Mouse (Mus musculus): ENCODE measurements around the gene Gm17078. TPM values are rescaled to one million over a fixed set of nuclear protein-coding genes. Genes with fewer than 3 reads are reported as not detected.

Gene Gm17078
- not detected in 2 replicates for total RNA-seq (2023)

GRCm38 (mm10) chr14:51611210-51611609 lies at the start of gene Gm17078:
Gene Gm17078 (minus strand): TSS chr14:51611310.

GRCm38 (mm10) chr14:51635566-51635965 lies 24.5 kb upstream of the Gm17078 start, which contains the start of gene Gm4181:
Gene Gm4181 (minus strand): TSS chr14:51635666.

GRCm38 (mm10) chr14:51592039-51592438 lies 19.1 kb downstream of the Gm17078 start, which contains the start of gene Gm17174:
Gene Gm17174 (minus strand): TSS chr14:51592139.

GRCm38 (mm10) chr14:51573963-51574362 lies 37.1 kb downstream of the Gm17078 start, which contains the start of gene Gm17175:
Gene Gm17175 (minus strand): TSS chr14:51574063.

Other genes starting within 250 kb of the Gm17078 start
- gene Gm7247, start 249.6 kb downstream of the Gm17078 start, total RNA-seq (2023): not detected in 2 replicates
- not detected in 2 replicates for gene Vmn2r88, start 200.5 kb downstream of the Gm17078 start, total RNA-seq (2023)
- not detected in 2 replicates for gene Vmn2r89, start 159.5 kb downstream of the Gm17078 start, total RNA-seq (2023)
- not detected in 2 replicates for gene Gm5622, start 58.5 kb downstream of the Gm17078 start, total RNA-seq (2023)
- gene Gm17175, start 37.2 kb downstream of the Gm17078 start, total RNA-seq (2023): not detected in 2 replicates
- not detected in 2 replicates for gene Gm17174, start 19.2 kb downstream of the Gm17078 start, total RNA-seq (2023)
- gene Gm4181, start 24.4 kb upstream of the Gm17078 start, total RNA-seq (2023): not detected in 2 replicates
- gene Gm17079, start 84.2 kb upstream of the Gm17078 start, total RNA-seq (2023): not detected in 2 replicates
- not detected in 2 replicates for gene Gm5800, start 105.9 kb upstream of the Gm17078 start, total RNA-seq (2023)
- gene Ang4, start 162.3 kb upstream of the Gm17078 start, total RNA-seq (2023): not detected in 2 replicates
- not detected in 2 replicates for gene AY358078, start 188.7 kb upstream of the Gm17078 start, total RNA-seq (2023)
- 1.0 TPM in 1 of 2 replicates, not detected in the other for gene Ear6, start 242.4 kb upstream of the Gm17078 start, total RNA-seq (2023)

Data from neutrophil, adult 65 days (primary cell).